Mouse (Mus musculus) liver, embryonic 12.5 days (tissue): ENCODE measurements at regions not wholly inside any gene's neighbourhood (a gene's known extent, or its start where the extent isn't known, plus 50 kb on each side); places are given as distances from the start of the nearest gene placed in this dataset.
"Not testable (repeated sequence)": the region's sequence is repeated elsewhere in the genome, so short reads cannot be mapped to it uniquely, and the experiment has no call there.

Source experiments
- ATAC-seq: fragments of 200-750 bp; cut with Nextera tagmentation; 2 replicates; pipeline ENCODE4 v1.8.0; 2017; ENCODE audit warnings: moderate number of reproducible peaks, mild to moderate bottlenecking, moderate library complexity
- H3K27ac ChIP-seq: fragments of 300-500 bp; sonication (generic); 2 replicates; pipeline ENCODE4 v1.5.1; 2016; ENCODE audit warnings: mild to moderate bottlenecking
- H3K27me3 ChIP-seq: fragments of 300-500 bp; sonication (generic); replicated peaks from 2 replicates; pipeline ENCODE4 v1.6.1; 2016; ENCODE audit warnings: mild to moderate bottlenecking, moderate library complexity
- H3K36me3 ChIP-seq: fragments of 300-500 bp; sonication (generic); 2 replicates; pipeline ENCODE4 v1.6.1; 2016; ENCODE audit warnings: mild to moderate bottlenecking, moderate library complexity
- H3K4me1 ChIP-seq: fragments of 300-500 bp; sonication (generic); 2 replicates; pipeline ENCODE4 v1.6.1; 2016
- H3K4me2 ChIP-seq: fragments of 300-500 bp; sonication (generic); 2 replicates; pipeline ENCODE4 v1.6.1; 2016; ENCODE audit warnings: mild to moderate bottlenecking, moderate library complexity
- H3K4me3 ChIP-seq: fragments of 300-500 bp; sonication (generic); 2 replicates; pipeline ENCODE4 v1.5.1; 2016; ENCODE audit warnings: mild to moderate bottlenecking, moderate library complexity
- H3K9ac ChIP-seq: fragments of 300-500 bp; sonication (generic); 2 replicates; pipeline ENCODE4 v1.6.1; 2016; ENCODE audit warnings: mild to moderate bottlenecking, moderate library complexity
- H3K9me3 ChIP-seq: fragments of 300-500 bp; sonication (generic); replicated peaks from 2 replicates; pipeline ENCODE4 v1.6.1; 2016; ENCODE audit warnings: mild to moderate bottlenecking, moderate library complexity
- WGBS: fragments of 180-500 bp; shearing (Covaris S2); methylation state at CpG from one replicate; pipeline ENCODE4 v1.1.7; 2016; ENCODE audit not compliant: insufficient replicate concordance; 5-methylcytosine and 5-hydroxymethylcytosine counted together

DNA sequence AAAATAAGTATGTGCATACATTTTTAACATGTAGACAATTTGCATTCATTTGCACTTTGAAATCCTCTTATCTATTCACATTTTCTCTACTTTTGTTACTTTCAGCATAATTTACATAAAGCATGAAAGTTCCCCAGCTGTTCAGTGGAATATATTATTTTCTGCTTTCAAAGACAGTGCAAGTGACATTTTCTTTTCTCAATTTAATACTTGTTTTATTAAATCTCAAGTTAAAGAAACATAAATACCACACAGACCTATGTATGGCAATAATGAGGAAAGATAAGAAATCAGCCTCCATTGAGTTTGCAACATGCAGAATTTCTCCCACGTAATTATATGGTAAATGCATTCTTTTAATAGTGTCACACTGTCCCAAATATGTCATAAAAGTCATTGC is 1168.1 kb upstream of the Gje1 start:
- Histone ChIP-seq H3K4me2 (no peak overlapping the region), H3K4me3 (no peak overlapping the region), H3K27me3 (no peaks in the 10 kb centered on the region), H3K9ac (no peak overlapping the region), H3K27ac (no peak overlapping the region), H3K36me3 (no peaks in the 10 kb centered on the region), H3K9me3 (no peaks in the 10 kb centered on the region), H3K4me1 (no peaks in the 10 kb centered on the region)
- 44% methylated on average over 1 of the region's 1 CpGs for WGBS
- no peak for ATAC-seq

DNA sequence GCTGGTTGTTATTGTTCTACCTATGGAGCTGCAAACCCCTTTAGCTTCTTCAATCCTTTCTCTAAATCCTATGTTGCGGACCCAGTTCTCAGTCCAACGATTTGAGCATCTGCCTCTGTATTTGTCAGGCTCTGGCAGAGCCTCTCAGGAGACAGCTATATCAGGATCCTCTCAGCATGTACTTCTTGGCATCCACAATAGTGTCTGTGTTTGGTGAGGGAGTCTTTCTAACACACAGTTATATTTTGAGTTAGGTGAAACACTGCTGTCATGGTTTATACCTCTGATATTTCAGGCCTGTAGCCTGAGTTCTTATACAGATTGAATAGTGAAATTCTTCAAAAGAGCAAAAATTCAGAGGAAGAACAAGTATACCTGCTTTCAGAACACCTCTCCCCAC is 1150.0 kb upstream of the Gje1 start:
- Histone ChIP-seq H3K4me3 (no peak overlapping the region), H3K4me2 (no peak overlapping the region), H3K9me3 (no peaks in the 10 kb centered on the region), H3K27ac (no peak overlapping the region), H3K9ac (no peak overlapping the region), H3K27me3 (no peaks in the 10 kb centered on the region), H3K36me3 (no peaks in the 10 kb centered on the region), H3K4me1 (no peaks in the 10 kb centered on the region)
- WGBS, result 72% methylated on average over 2 of the region's 2 CpGs
- ATAC-seq, result no peak

DNA sequence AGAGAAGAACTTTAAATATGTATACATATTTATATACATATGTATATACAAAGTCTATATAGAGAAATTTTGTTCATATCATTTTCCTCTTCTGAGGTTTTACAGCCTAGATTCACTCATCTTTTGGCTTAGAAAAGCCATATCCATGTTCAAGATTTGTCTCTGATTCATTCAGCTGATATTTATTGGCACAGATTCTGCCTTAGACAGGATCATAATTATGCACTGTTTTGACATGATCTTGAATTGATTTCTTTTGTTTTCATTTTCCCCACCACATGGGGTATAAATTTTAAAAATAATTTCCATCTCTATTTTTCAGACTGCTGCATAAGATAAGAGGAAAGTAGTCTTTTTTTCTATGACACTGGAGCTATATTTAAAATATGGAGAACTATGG is 1148.9 kb upstream of the Gje1 start:
- Histone ChIP-seq H3K4me1 (no peaks in the 10 kb centered on the region), H3K9me3 (no peaks in the 10 kb centered on the region), H3K9ac (no peak overlapping the region), H3K4me3 (no peak overlapping the region), H3K27ac (no peak overlapping the region), H3K36me3 (no peaks in the 10 kb centered on the region), H3K4me2 (no peak overlapping the region), H3K27me3 (no peaks in the 10 kb centered on the region)
- ATAC-seq, result no peak

DNA sequence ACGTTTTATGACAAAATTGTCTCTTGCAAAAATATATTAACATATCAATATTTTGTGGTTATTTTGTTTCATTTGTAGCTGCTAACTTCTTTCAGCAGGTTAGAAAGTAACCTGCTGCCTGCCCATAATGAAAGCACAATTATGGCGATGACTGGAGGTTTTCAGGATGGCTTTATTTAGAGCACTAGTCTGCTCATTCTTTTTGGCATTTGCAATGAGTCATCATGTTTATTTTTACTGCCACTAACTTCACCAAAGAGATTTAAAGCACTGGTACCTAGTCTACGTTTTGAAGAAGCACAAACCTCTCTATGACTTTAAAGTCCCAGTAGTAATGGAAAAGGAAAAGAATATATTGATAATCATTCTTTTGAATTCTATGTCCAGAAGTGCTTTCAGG is 1123.4 kb upstream of the Gje1 start:
- no peaks in the 10 kb centered on the region for H3K27me3 ChIP-seq
- H3K27ac ChIP-seq, result no peak overlapping the region
- no peak overlapping the region for H3K4me3 ChIP-seq
- no peak for ATAC-seq
- H3K9ac ChIP-seq, result no peak overlapping the region
- H3K4me2 ChIP-seq, result no peak overlapping the region
- WGBS, result 48% methylated on average over 3 of the region's 3 CpGs
- H3K9me3 ChIP-seq, result no peaks in the 10 kb centered on the region
- no peaks in the 10 kb centered on the region for H3K36me3 ChIP-seq
- no peaks in the 10 kb centered on the region for H3K4me1 ChIP-seq

DNA sequence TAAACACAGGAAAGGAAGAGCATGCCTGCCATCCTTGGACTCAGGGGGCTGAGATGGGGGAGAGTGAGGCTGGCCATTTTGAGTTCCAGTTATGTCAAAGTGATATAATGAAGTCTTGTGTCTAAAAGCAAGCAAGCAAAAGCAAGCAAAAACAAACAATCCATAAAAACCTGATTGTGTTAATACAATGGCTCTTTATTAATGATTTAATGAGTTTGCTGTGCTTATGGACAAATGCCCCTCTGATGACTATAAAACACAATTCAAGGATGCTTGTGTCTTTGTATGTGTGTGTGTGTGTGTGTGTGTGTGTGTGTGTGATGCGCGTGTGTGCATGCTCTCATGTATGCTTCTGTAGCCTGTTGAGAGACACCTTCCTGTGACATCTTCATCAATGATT is 1114.3 kb upstream of the Gje1 start:
- WGBS, result 83% methylated on average over 2 of the region's 2 CpGs
- Histone ChIP-seq H3K36me3 (no peaks in the 10 kb centered on the region), H3K27me3 (no peaks in the 10 kb centered on the region), H3K27ac (no peak overlapping the region), H3K9ac (no peak overlapping the region), H3K4me1 (no peaks in the 10 kb centered on the region), H3K9me3 (no peaks in the 10 kb centered on the region), H3K4me3 (no peak overlapping the region), H3K4me2 (no peak overlapping the region)
- no peak for ATAC-seq

DNA sequence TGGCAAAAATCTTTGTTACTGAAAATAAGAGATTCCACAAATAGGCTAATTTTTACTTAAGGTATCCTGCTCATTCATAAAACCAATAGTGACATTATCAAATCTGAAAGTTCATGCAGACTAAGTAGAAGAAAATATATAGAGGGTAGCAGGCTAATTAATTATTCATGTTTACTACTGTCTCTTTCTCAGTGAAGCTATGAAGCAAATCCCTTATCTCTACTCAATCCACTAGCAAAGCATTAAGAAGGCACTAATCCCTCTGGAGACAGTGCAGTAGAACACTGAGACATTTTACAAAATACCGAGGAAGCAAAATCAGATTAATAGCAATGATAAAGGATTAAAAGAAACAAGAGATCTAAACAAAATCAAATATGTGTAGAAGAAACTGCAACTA is 1107.4 kb upstream of the Gje1 start:
- Histone ChIP-seq H3K27ac (no peak overlapping the region), H3K9ac (no peak overlapping the region), H3K27me3 (no peaks in the 10 kb centered on the region), H3K4me3 (no peak overlapping the region), H3K9me3 (no peaks in the 10 kb centered on the region), H3K4me1 (no peaks in the 10 kb centered on the region), H3K4me2 (no peak overlapping the region), H3K36me3 (no peaks in the 10 kb centered on the region)
- WGBS, result 75% methylated on average over 1 of the region's 1 CpGs
- ATAC-seq, result no peak

DNA sequence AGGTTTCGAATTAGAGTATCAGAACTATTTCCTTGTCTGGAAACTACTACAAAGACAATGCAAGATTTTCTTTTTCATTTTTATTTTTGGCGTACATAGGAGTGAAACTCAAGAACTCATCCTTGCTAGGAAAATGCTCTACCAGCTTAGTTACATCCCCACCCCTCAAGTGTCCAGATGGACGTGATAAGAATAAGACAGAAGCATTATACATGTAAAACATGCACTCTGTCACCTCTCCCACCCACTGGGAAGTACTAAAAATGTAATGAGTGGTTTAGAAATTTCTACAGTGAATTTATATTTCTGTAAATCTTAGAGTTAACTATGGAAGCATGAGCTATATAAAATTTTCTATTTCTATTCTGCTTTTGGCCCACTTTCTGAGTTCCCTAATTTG is 1089.3 kb upstream of the Gje1 start:
- Histone ChIP-seq H3K9ac (no peak overlapping the region), H3K9me3 (no peaks in the 10 kb centered on the region), H3K4me1 (no peaks in the 10 kb centered on the region), H3K4me3 (no peak overlapping the region), H3K27me3 (no peaks in the 10 kb centered on the region), H3K27ac (no peak overlapping the region), H3K36me3 (no peaks in the 10 kb centered on the region), H3K4me2 (no peak overlapping the region)
- ATAC-seq, result no peak
- 54% methylated on average over 3 of the region's 3 CpGs for WGBS

DNA sequence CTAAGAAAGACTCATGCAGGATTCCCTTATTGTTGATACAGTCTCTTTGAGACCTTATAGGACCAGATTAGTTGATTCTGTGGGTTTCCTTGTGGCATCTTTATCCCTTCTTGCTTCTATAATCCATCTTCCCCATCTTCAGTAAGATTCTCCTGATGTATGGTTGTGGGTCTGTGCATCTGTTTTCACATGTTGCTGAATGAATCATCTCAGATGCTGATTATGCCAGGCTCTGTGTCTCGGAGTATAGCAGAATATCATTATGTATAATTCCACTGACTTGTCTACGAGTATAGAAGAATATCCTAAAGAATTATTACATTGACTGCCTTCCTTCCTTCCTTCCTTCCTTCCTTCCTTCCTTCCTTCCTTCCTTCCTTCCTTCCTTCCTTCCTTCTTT is 1087.8 kb upstream of the Gje1 start:
- Histone ChIP-seq H3K9ac (no peak overlapping the region), H3K27ac (no peak overlapping the region), H3K4me1 (no peaks in the 10 kb centered on the region), H3K4me3 (no peak overlapping the region), H3K9me3 (no peaks in the 10 kb centered on the region), H3K36me3 (no peaks in the 10 kb centered on the region), H3K27me3 (no peaks in the 10 kb centered on the region), H3K4me2 (no peak overlapping the region)
- 67% methylated on average over 2 of the region's 2 CpGs for WGBS
- no peak for ATAC-seq

DNA sequence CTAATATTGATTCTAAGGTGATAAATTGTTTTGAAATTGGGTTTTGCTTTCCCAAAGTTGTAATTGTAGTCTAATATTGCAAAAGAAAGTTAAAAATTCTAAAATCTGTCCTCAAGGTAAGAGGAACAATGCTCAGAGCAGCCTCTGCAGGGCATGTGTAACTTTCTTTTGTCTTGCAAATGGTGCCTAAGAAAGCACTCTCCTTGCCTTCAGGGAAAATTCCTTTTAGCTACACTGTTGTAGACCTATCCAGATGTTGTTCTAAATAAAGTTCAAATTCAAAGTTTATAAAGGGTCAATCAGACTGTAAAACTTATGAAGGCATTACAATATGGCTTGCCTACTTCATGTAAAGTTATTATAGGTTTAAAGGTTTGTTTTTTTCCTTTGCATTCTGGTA is 1075.2 kb upstream of the Gje1 start:
- H3K4me1 ChIP-seq, H3K27me3 ChIP-seq, H3K9me3 ChIP-seq, H3K4me2 ChIP-seq, H3K27ac ChIP-seq, ATAC-seq, H3K4me3 ChIP-seq, H3K9ac ChIP-seq, H3K36me3 ChIP-seq: not testable (repeated sequence)

DNA sequence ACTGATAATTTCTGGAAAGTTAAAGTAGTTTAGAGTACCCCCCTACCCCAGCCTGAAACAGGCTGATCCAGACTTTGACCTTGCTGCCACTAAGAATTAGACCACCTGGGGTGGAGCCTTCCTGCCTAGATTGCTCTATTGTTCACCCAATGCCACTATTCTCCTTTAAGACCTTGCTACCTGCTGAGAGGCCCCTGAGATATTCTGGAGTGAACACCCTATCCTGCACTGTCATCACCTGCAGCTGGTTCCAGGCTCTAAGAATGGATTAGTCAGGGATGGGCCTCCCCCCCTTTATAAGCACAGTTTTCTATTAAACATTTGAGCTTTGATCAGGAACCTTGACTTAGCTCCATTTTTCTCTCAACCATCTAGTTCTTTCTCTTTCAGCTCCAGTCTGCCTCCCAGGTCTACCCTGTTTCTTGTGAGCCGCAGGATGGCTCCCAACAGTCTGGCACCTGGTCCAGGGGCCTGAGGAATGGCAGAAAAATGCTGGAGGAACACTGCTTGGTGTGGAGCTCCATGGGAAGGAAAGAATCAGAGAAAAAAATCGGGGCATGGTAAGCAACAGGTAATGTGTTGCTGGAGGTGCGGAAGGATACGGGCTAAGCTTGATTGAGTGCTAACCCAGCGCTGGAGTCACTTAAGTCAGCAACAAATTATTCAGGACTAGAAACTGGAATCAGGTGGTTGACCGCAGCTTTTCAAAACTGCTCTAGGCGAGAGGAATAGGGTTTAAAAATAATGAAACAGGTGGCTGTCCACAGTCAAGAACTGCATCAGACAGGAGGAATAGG is 1073.7 kb upstream of the Gje1 start:
- no peak for ATAC-seq
- Histone ChIP-seq H3K4me1 (no peaks in the 10 kb centered on the region), H3K36me3 (no peaks in the 10 kb centered on the region), H3K27ac (no peak overlapping the region), H3K4me2 (no peak overlapping the region), H3K9me3 (no peaks in the 10 kb centered on the region), H3K27me3 (no peaks in the 10 kb centered on the region), H3K9ac (no peak overlapping the region), H3K4me3 (no peak overlapping the region)
- WGBS, result 43% methylated on average over 7 of the region's 7 CpGs

DNA sequence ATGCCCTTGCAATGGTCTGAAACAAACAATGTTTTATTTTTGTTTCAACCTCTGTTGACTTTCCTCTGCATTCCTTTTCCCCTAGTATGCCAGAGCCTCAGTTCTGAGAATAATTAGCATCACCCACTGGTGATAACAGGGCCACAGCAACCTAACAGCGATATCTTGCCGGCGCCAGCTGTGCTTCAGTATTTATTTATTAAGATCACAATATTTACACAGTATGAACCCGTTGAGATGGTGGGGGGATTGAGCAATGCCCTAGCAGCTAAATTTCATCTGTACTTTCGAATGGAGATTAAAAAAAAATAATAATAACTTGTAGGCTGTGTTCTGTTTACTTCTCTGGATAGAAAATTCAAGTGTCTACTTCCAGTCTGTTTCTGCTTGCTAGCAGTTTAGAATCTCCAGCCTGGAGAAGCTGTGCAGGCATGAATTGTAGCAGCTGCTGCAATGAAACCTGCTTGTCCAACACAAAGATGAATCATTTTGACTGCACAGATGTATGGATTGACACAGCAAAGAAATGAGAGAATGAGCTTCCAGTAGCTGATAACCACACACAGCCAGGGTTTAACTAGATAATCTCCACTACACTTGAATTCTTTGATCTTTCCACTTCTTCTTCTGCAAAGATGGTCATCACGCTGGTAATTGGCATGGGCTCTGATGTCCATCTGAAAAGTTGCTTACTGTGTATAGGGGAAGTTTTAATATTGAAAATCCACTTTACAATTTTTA is 1042.1 kb upstream of the Gje1 start:
- Histone ChIP-seq H3K4me1 (0 out of 2 replicates have a peak, but pooled peaks cover 4% of the 10 kb centered on the region), H3K4me2 (peak overlapping the region; percentile 44), H3K9ac (no peak overlapping the region), H3K9me3 (no peaks in the 10 kb centered on the region), H3K27ac (peak overlapping the region; percentile 51; the same call in 1 of the 2 replicates), H3K36me3 (no peaks in the 10 kb centered on the region), H3K4me3 (no peak overlapping the region), H3K27me3 (no peaks in the 10 kb centered on the region)
- WGBS, result 44% methylated on average over 6 of the region's 6 CpGs
- ATAC-seq, result peak; percentile 88

DNA sequence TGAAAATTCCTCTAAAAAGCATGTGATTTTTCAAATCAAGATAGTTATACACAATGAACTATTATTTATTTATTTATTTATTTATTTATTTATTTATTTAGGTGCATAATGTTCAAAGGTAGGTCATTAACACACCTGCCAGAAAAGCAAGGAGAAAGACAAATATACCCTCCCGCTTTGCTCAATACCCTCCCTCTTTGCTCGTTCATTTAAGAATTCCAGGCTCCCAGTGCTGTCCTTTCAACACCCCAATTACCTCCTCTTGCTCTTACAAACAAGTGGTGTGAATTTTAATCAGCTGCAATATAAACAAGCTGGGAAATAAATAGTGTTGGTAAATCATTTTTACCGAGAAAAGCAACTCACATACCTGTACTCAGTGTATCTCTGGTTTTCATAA is 1041.6 kb upstream of the Gje1 start:
- whole genome bisulfite sequencing, result 61% methylated on average over 3 of the region's 3 CpGs
- Histone ChIP-seq H3K9me3 (no peaks in the 10 kb centered on the region), H3K36me3 (no peaks in the 10 kb centered on the region), H3K4me3 (no peak overlapping the region), H3K4me1 (0 out of 2 replicates have a peak, but pooled peaks cover 4% of the 10 kb centered on the region), H3K9ac (no peak overlapping the region), H3K27me3 (no peaks in the 10 kb centered on the region), H3K4me2 (peak overlapping the region; percentile 44), H3K27ac (peak overlapping the region; percentile 51; the same call in 1 of the 2 replicates)
- ATAC-seq, result peak; percentile 50
